Mouse (Mus musculus) left cerebral cortex, postnatal 36 days (tissue): Measurements from ENCODE around the gene Ugt1a6a. TPM values are rescaled to one million over a fixed set of nuclear protein-coding genes. Genes with fewer than 3 reads are reported as not detected.
"Not testable (repeated sequence)": the region's sequence is repeated elsewhere in the genome, so short reads cannot be mapped to it uniquely, and the experiment has no call there.

ENCODE experiments used
- DNase-seq, 2 experiments: peaks; one replicate each; pipeline ENCODE4 v3.0.0; 2021 to 2022; ENCODE audit warnings: low spot score in 2 of 2, mixed read lengths in 1 of 2
- intact Hi-C: fragments of 180-260 bp; cut with DNase I; formaldehyde crosslinking; loops from one replicate; pipeline ENCODE4 v1.15.1; 2025
- total RNA-seq, 2 experiments: library from RNA; stranded (reverse); gene quantifications; 2 replicates each; pipeline ENCODE4 v1.2.3; 2021

Ugt1a6a gene
- total RNA-seq, 2 experiments from 2014 or later, result 0.96 to 1.2 TPM

- intact Hi-C loops, DNase-seq: not testable (repeated sequence)
Observed at GRCm38 (mm10) chr1:88130223-88130622, 4.4 kb upstream of the Ugt1a6a start.

GRCm38 (mm10) chr1:88133908-88134456 lies 627 bp upstream of the Ugt1a6a start:
- intact Hi-C loops, result no loop called here

GRCm38 (mm10) chr1:88135229-88135904 lies 758 bp downstream of the Ugt1a6a start:
- DNase-seq, intact Hi-C loops: not testable (repeated sequence)

More at GRCm38 (mm10) chr1:88133908-88134456, 627 bp upstream of the Ugt1a6a start:
- DNase-seq, result no peak

GRCm38 (mm10) chr1:88136646-88137045 lies 2.0 kb downstream of the Ugt1a6a start:
- DNase-seq, result no peak
- intact Hi-C loops, result no loop called here

- intact Hi-C loops, result no loop called here
- DNase-seq, result no peak
Observed at GRCm38 (mm10) chr1:88137264-88137663, 2.7 kb downstream of the Ugt1a6a start.

GRCm38 (mm10) chr1:88138145-88138544 lies 3.5 kb downstream of the Ugt1a6a start:
- no peak for DNase-seq
- intact Hi-C loops, result no loop called here

GRCm38 (mm10) chr1:88140492-88140891 lies 5.9 kb downstream of the Ugt1a6a start:
- intact Hi-C loops, result loop anchor here (10.0 kb wide), 2 partner anchors 136 to 144 kb away; partner anchors contain the start of gene Usp40
- not testable (repeated sequence) for DNase-seq

GRCm38 (mm10) chr1:88143966-88144675 lies 9.5 kb downstream of the Ugt1a6a start:
- peak in 1 of 2 experiments; percentile 3 for DNase-seq
- intact Hi-C loops, result loop anchor here (10.0 kb wide), 2 partner anchors 139 to 141 kb away; partner anchors contain the start of gene Usp40

GRCm38 (mm10) chr1:88145278-88145677 lies 10.7 kb downstream of the Ugt1a6a start:
- DNase-seq, result not testable (repeated sequence)
- intact Hi-C loops, result loop anchor here (10.0 kb wide), 2 partner anchors 140 kb away; partner anchors contain the start of gene Usp40

- intact Hi-C loops, DNase-seq: not testable (repeated sequence)
Observed at GRCm38 (mm10) chr1:88150133-88150532, 15.5 kb downstream of the Ugt1a6a start.

- intact Hi-C loops, result no loop called here
- no peak for DNase-seq
Observed at GRCm38 (mm10) chr1:88158430-88158829, 23.8 kb downstream of the Ugt1a6a start.

- intact Hi-C loops, result no loop called here
Observed at GRCm38 (mm10) chr1:88165711-88166110, 31.1 kb downstream of the Ugt1a6a start, which contains the start of gene Ugt1a5. Ugt1a5 (plus strand) TSS chr1:88166012.

GRCm38 (mm10) chr1:88172190-88172589 lies 37.6 kb downstream of the Ugt1a6a start:
- DNase-seq, result not testable (repeated sequence)

More at GRCm38 (mm10) chr1:88165711-88166110, 31.1 kb downstream of the Ugt1a6a start, which contains the start of gene Ugt1a5:
- DNase-seq, result no peak

GRCm38 (mm10) chr1:88179657-88180056 lies 45.0 kb downstream of the Ugt1a6a start:
- intact Hi-C loops, result no loop called here
- no peak for DNase-seq

More at GRCm38 (mm10) chr1:88172190-88172589, 37.6 kb downstream of the Ugt1a6a start:
- intact Hi-C loops, result not testable (repeated sequence)

- intact Hi-C loops, result no loop called here
Observed at GRCm38 (mm10) chr1:88186325-88186935, 51.8 kb downstream of the Ugt1a6a start.

GRCm38 (mm10) chr1:88192136-88192535 lies 57.5 kb downstream of the Ugt1a6a start:
- DNase-seq, result no peak

More at GRCm38 (mm10) chr1:88186325-88186935, 51.8 kb downstream of the Ugt1a6a start:
- DNase-seq, result no peak

GRCm38 (mm10) chr1:88195687-88196086 lies 61.1 kb downstream of the Ugt1a6a start:
- DNase-seq, result no peak
- intact Hi-C loops, result no loop called here

More at GRCm38 (mm10) chr1:88192136-88192535, 57.5 kb downstream of the Ugt1a6a start:
- intact Hi-C loops, result no loop called here

- intact Hi-C loops, result no loop called here
- DNase-seq, result no peak
Observed at GRCm38 (mm10) chr1:88197443-88197842, 62.8 kb downstream of the Ugt1a6a start.

- intact Hi-C loops, result no loop called here
- DNase-seq, result no peak
Observed at GRCm38 (mm10) chr1:88199996-88200395, 65.4 kb downstream of the Ugt1a6a start.

GRCm38 (mm10) chr1:88200456-88200855 lies 65.8 kb downstream of the Ugt1a6a start, which contains the start of gene Ugt1a2:
Ugt1a2 (plus strand) TSS chr1:88200601.
- intact Hi-C loops, result no loop called here
- no peak for DNase-seq
